Mouse (Mus musculus) kidney, adult 2 months (tissue): ENCODE results near the gene Olfr1214.

Experiments used
- CTCF ChIP-seq: fragments of 200-500 bp; conservative IDR thresholded peaks from 2 replicates; pipeline ENCODE4 v1.5.1; 2011; ENCODE audit warnings: low read depth, mild to moderate bottlenecking, control low read depth, low read length, moderate library complexity, mixed read lengths; ENCODE audit not compliant: insufficient read depth, insufficient read length
- POLR2A ChIP-seq: fragments of 200-500 bp; IDR thresholded peaks from one replicate; pipeline ENCODE4 v1.6.1; 2011; ENCODE audit warnings: low read depth, low read length, control low read depth

DNA sequence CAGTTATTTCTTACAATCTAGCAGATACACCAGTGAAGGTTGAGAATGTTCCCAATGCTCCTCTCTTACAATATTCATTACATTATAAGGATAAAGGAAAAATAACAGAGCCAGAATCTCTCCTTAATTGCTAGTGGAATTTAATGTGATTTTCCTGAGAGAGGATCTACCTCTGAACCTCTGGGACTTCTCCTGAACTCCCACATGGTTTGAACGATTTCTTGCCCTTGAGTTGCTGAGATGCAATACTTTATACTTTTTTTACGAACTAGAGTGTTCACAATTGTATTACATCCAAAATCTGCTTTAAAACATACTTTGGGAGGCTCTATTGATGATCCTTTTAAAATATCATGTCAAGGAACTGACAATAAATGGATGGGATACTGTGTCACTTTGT lies 14.4 kb upstream of the Olfr1214 start, which contains the start of gene Olfr1215:
- TF ChIP-seq POLR2A (no peak), CTCF (no peak)
